Mouse (Mus musculus) ES-Bruce4 (cell line): ENCODE data around the gene Gstm1. TPM values are rescaled to one million over a fixed set of nuclear protein-coding genes. Genes with fewer than 3 reads are reported as not detected.
A peak's percentile ranks its signal among the peaks of the same experiment; 100 is the strongest.

ENCODE experiments used
- H3K27ac ChIP-seq: 2 replicates; pipeline ENCODE4 v1.5.1; 2012; ENCODE audit warnings: low read length, inconsistent platforms; ENCODE audit not compliant: insufficient read depth
- H3K27me3 ChIP-seq: 2 replicates; pipeline ENCODE4 v1.6.1; 2012; ENCODE audit warnings: mild to moderate bottlenecking, low read length, inconsistent platforms; ENCODE audit not compliant: control insufficient read depth, poor library complexity, insufficient read depth, severe bottlenecking
- H3K36me3 ChIP-seq: 2 replicates; pipeline ENCODE4 v1.6.1; 2012; ENCODE audit warnings: inconsistent platforms, mild to moderate bottlenecking, low read length, moderate library complexity; ENCODE audit not compliant: control insufficient read depth, poor library complexity, insufficient read depth, severe bottlenecking
- H3K4me1 ChIP-seq: one replicate; pipeline ENCODE4 v1.8.1; 2011; ENCODE audit warnings: low read length; ENCODE audit not compliant: control insufficient read depth, insufficient read depth
- H3K4me3 ChIP-seq: 2 replicates; pipeline ENCODE4 v1.5.1; 2011; ENCODE audit warnings: low read depth, mild to moderate bottlenecking, low read length
- H3K9ac ChIP-seq: 2 replicates; pipeline ENCODE4 v1.6.1; 2012; ENCODE audit warnings: low read depth, mild to moderate bottlenecking, inconsistent platforms; ENCODE audit not compliant: poor library complexity, severe bottlenecking
- H3K9me3 ChIP-seq: replicated peaks from 2 replicates; pipeline ENCODE4 v1.6.1; 2012; ENCODE audit warnings: mild to moderate bottlenecking, low read length, inconsistent platforms; ENCODE audit not compliant: control insufficient read depth, poor library complexity, insufficient read depth, severe bottlenecking
- CTCF ChIP-seq: IDR thresholded peaks from one replicate; pipeline ENCODE4 v1.8.1; 2011; ENCODE audit warnings: low read depth, low read length
- EP300 ChIP-seq: IDR thresholded peaks from 2 replicates; pipeline ENCODE4 v1.6.1; 2011; ENCODE audit warnings: low read depth, low read length; ENCODE audit not compliant: insufficient read depth
- POLR2A ChIP-seq: IDR thresholded peaks from one replicate; pipeline ENCODE4 v1.8.1; 2011; ENCODE audit warnings: low read length; ENCODE audit not compliant: insufficient read depth
- polyA plus RNA-seq: library from polyadenylated mRNA; stranded (reverse); fragments of >200 nt; gene quantifications from 2 replicates; pipeline ENCODE4 v1.2.4, GENCODE M21; 2011; ENCODE audit warnings: low read depth; ENCODE audit not compliant: missing spikeins, insufficient read depth, insufficient read length

The Gstm1 gene
- polyA plus RNA-seq, 1 experiment = 163 TPM

- Histone ChIP-seq H3K4me3 (no peak overlapping the region), H3K27ac (no peak overlapping the region), H3K9ac (no peak overlapping the region), H3K4me1 (no peaks in the 10 kb centered on the region), H3K36me3 (no peaks in the 10 kb centered on the region), H3K9me3 (no peaks in the 10 kb centered on the region), H3K27me3 (no peaks in the 10 kb centered on the region)
- no peak for TF ChIP-seq CTCF
- TF ChIP-seq EP300 = no peak
- TF ChIP-seq POLR2A = no peak
Observed at GRCm38 (mm10) chr3:108050493-108050892, 32.7 kb upstream of the Gstm1 start.

GRCm38 (mm10) chr3:108048306-108048705 is 30.5 kb upstream of the Gstm1 start:
- Histone ChIP-seq H3K9ac (no peak overlapping the region), H3K27ac (no peak overlapping the region), H3K4me3 (no peak overlapping the region), H3K4me1 (no peaks in the 10 kb centered on the region), H3K36me3 (no peaks in the 10 kb centered on the region), H3K27me3 (no peaks in the 10 kb centered on the region), H3K9me3 (no peaks in the 10 kb centered on the region)
- TF ChIP-seq POLR2A = no peak
- no peak for TF ChIP-seq EP300
- TF ChIP-seq CTCF = no peak

GRCm38 (mm10) chr3:108046944-108047655 is 29.3 kb upstream of the Gstm1 start:
- Histone ChIP-seq H3K4me1 (no peaks in the 10 kb centered on the region), H3K27me3 (no peaks in the 10 kb centered on the region), H3K4me3 (no peak overlapping the region), H3K9ac (no peak overlapping the region), H3K9me3 (no peaks in the 10 kb centered on the region), H3K36me3 (no peaks in the 10 kb centered on the region), H3K27ac (no peak overlapping the region)
- TF ChIP-seq EP300 (no peak), CTCF (no peak), POLR2A (no peak)

DNA sequence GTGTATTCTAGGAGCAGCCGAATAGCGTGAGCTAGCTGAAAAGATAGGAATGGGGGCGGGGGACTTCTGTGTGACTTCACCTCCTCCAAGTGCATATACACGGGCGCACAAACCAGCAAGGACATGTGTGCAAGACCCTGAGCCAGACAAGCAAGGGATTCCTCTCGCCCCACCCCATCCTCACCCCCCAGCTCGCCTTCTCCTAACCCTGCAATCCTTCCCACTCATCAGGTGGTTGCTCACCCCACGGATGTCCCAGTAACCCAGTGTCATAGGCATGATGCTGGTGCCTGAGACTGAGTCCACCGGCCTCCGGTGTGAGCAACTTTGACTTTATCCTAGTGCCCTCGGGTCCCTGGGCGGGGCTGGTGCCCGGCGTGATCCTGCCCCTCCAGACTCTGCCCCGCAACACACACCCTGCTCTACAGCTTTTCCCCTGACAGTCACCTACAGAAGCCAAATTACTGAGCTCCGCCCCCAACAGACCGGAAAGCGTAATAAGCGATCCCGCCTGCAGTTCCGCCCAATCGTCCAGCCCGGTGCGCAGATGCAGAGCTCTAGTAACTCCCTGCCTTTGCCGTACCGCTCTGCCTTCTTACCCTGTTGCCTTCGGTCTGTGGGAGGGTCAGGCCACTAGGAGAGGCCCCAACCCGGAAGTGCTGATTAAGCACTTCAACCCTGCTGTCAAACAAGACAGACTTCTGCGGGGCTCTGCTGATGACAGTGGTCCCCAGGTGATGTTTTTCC is 26.8 kb upstream of the Gstm1 start, which contains the start of gene Gstm4:
Gstm4 (minus strand) TSS at position 501 of the 747 bp plus-strand sequence.
- H3K27ac ChIP-seq = no peak within 1 kb of the TSS
- no peak for TF ChIP-seq CTCF
- no peak for TF ChIP-seq POLR2A
- TF ChIP-seq EP300 = no peak

DNA sequence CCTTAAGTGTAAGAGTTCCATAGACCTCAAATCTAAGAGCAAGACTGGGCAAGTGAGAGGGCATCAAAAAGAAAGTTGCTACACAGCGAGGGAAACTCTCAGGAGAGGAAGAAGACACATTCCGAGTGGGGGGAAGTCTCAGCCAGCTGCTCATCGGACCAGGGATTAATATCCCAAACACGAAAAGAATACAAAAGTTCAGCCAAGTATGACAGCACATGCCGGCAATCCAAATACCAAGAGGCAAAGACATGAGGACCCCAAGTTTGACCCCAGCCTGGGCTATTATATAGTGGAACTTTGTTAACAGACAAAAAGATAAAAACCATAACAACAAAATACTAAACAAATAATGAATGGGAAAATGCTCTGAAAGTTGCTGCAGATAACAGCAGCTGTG is 15.4 kb upstream of the Gstm1 start:
- Histone ChIP-seq H3K4me1 (no peaks in the 10 kb centered on the region), H3K9ac (no peak overlapping the region), H3K27ac (no peak overlapping the region), H3K4me3 (no peak overlapping the region), H3K9me3 (no peaks in the 10 kb centered on the region), H3K36me3 (no peaks in the 10 kb centered on the region), H3K27me3 (no peaks in the 10 kb centered on the region)
- no peak for TF ChIP-seq POLR2A
- TF ChIP-seq EP300 = no peak
- TF ChIP-seq CTCF = no peak

More for the DNA sequence above, 26.8 kb upstream of the Gstm1 start, which contains the start of gene Gstm4:
- peak within 1 kb of the TSS; percentile 78 for H3K4me3 ChIP-seq
- no peaks in the 10 kb centered on the region for H3K9me3 ChIP-seq
- H3K36me3 ChIP-seq = no peaks in the 10 kb centered on the region
- no peaks in the 10 kb centered on the region for H3K27me3 ChIP-seq
- H3K9ac ChIP-seq = peak within 1 kb of the TSS; percentile 19
- no peaks in the 10 kb centered on the region for H3K4me1 ChIP-seq

DNA sequence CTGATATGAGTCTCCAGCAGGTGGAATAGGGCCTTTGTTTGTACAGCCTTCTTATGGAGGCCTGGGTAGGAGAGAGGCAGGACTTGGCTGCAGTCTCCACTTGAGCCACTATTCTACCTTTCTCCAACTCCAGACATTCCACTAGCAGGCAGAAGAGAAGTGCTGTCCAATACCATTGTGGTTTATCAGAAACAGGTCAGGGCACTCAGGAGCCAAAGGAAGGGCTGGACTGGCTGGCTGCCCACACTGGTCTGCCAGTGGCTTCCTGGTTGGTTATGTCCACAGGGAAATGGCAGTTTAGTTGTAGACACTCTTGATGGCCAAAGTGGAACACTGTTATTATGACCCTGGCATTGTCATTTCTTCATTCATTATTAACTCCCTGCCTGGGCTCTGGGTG is 14.3 kb upstream of the Gstm1 start:
- H3K9me3 ChIP-seq = no peaks in the 10 kb centered on the region
- no peak overlapping the region for H3K27ac ChIP-seq
- TF ChIP-seq CTCF = no peak
- no peak for TF ChIP-seq POLR2A
- TF ChIP-seq EP300 = no peak
- no peaks in the 10 kb centered on the region for H3K36me3 ChIP-seq
- no peak overlapping the region for H3K4me3 ChIP-seq
- H3K9ac ChIP-seq = no peak overlapping the region
- no peaks in the 10 kb centered on the region for H3K27me3 ChIP-seq
- no peaks in the 10 kb centered on the region for H3K4me1 ChIP-seq
